Mouse (Mus musculus): Measurements from ENCODE around the gene Alkbh6.

GRCm38 (mm10) chr7:30314721-30315155, 6.2 kb downstream of the Alkbh6 start, which contains the start of gene Syne4:
- TF ChIP-seq CHD2 (IDR thresholded peaks at IDR 0.05; ENCODE audit: low read depth, low read length) = no peak
- no peak for TF ChIP-seq ZNF384 (IDR thresholded peaks at IDR 0.05; ENCODE audit: low read depth, low read length)
- no peak for TF ChIP-seq ZC3H11A (IDR thresholded peaks at IDR 0.05; ENCODE audit: borderline replicate concordance, low read depth, low read length)

All from ES-E14 (cell line).